Mouse (Mus musculus) hindbrain, embryonic 12.5 days (tissue): Measurements from ENCODE around the gene Ergic1. TPM values are rescaled to one million over a fixed set of nuclear protein-coding genes. Genes with fewer than 3 reads are reported as not detected.

Source experiments
- ATAC-seq: fragments of 200-750 bp; cut with Nextera tagmentation; 2 replicates; pipeline ENCODE4 v1.8.0; 2017; ENCODE audit warnings: moderate TSS enrichment; ENCODE audit not compliant: low FRiP score
- H3K27ac ChIP-seq: fragments of 300-500 bp; sonication (generic); 2 replicates; pipeline ENCODE4 v1.5.1; 2016; ENCODE audit warnings: mild to moderate bottlenecking
- H3K27me3 ChIP-seq: fragments of 300-500 bp; sonication (generic); 2 replicates; pipeline ENCODE4 v1.6.1; 2016; ENCODE audit warnings: mild to moderate bottlenecking
- H3K36me3 ChIP-seq: fragments of 300-500 bp; sonication (generic); 2 replicates; pipeline ENCODE4 v1.6.1; 2016; ENCODE audit warnings: mild to moderate bottlenecking
- H3K4me1 ChIP-seq: fragments of 300-500 bp; sonication (generic); 2 replicates; pipeline ENCODE4 v1.6.1; 2016
- H3K4me2 ChIP-seq: fragments of 300-500 bp; sonication (generic); replicated peaks from 2 replicates; pipeline ENCODE4 v1.6.1; 2016; ENCODE audit warnings: mild to moderate bottlenecking
- H3K4me3 ChIP-seq: fragments of 300-500 bp; sonication (generic); 2 replicates; pipeline ENCODE4 v1.5.1; 2016; ENCODE audit warnings: mild to moderate bottlenecking
- H3K9ac ChIP-seq: fragments of 300-500 bp; sonication (generic); 2 replicates; pipeline ENCODE4 v1.6.1; 2016; ENCODE audit warnings: mild to moderate bottlenecking, moderate library complexity
- H3K9me3 ChIP-seq: fragments of 300-500 bp; sonication (generic); replicated peaks from 2 replicates; pipeline ENCODE4 v1.6.1; 2016; ENCODE audit warnings: mild to moderate bottlenecking
- WGBS: fragments of 180-500 bp; shearing (Covaris S2); methylation state at CpG from one replicate; pipeline ENCODE4 v1.1.7; 2016; 5-methylcytosine and 5-hydroxymethylcytosine counted together
- polyA plus RNA-seq: library from polyadenylated mRNA; unstranded; fragments of >200 nt; fragmentation: Nextera tagmentation; extraction: Ambion mirVana; gene quantifications from 2 replicates; pipeline ENCODE4 v1.2.1, GENCODE M21; 2016

The Ergic1 gene
- polyA plus RNA-seq, 1 experiment from 2014 or later = 85.3 TPM

GRCm38 (mm10) chr17:26625521-26626010, 64.3 kb downstream of the Ergic1 start:
- 90% methylated on average over 2 of the region's 2 CpGs for WGBS
- Histone ChIP-seq H3K4me2 (no peak overlapping the region), H3K4me1 (no peaks in the 10 kb centered on the region), H3K27me3 (no peaks in the 10 kb centered on the region), H3K9me3 (no peaks in the 10 kb centered on the region), H3K36me3 (peaks cover 80% of the 10 kb centered on the region), H3K4me3 (no peak overlapping the region), H3K9ac (no peak overlapping the region), H3K27ac (no peak overlapping the region)
- ATAC-seq = no peak

- H3K4me2 ChIP-seq = no peak overlapping the region
- peaks cover 86% of the 10 kb centered on the region for H3K36me3 ChIP-seq
- no peaks in the 10 kb centered on the region for H3K9me3 ChIP-seq
- ATAC-seq = no peak
- no peak overlapping the region for H3K27ac ChIP-seq
- H3K27me3 ChIP-seq = no peaks in the 10 kb centered on the region
- no peaks in the 10 kb centered on the region for H3K4me1 ChIP-seq
- 91% methylated on average over 6 of the region's 6 CpGs for WGBS
- H3K9ac ChIP-seq = no peak overlapping the region
- H3K4me3 ChIP-seq = no peak overlapping the region
Observed at GRCm38 (mm10) chr17:26628479-26628878, 67.2 kb downstream of the Ergic1 start.

GRCm38 (mm10) chr17:26628936-26629335, 67.6 kb downstream of the Ergic1 start:
- 99% methylated on average over 3 of the region's 3 CpGs for WGBS
- Histone ChIP-seq H3K4me1 (no peaks in the 10 kb centered on the region), H3K36me3 (peaks cover 86% of the 10 kb centered on the region), H3K27ac (no peak overlapping the region), H3K9me3 (no peaks in the 10 kb centered on the region), H3K27me3 (no peaks in the 10 kb centered on the region), H3K9ac (no peak overlapping the region), H3K4me2 (no peak overlapping the region), H3K4me3 (no peak overlapping the region)
- no peak for ATAC-seq

GRCm38 (mm10) chr17:26631811-26632327, 70.6 kb downstream of the Ergic1 start:
- no peak overlapping the region for H3K4me3 ChIP-seq
- no peaks in the 10 kb centered on the region for H3K9me3 ChIP-seq
- no peaks in the 10 kb centered on the region for H3K4me1 ChIP-seq
- WGBS = 90% methylated on average over 8 of the region's 8 CpGs
- no peak overlapping the region for H3K27ac ChIP-seq
- ATAC-seq = no peak
- H3K9ac ChIP-seq = no peak overlapping the region
- no peaks in the 10 kb centered on the region for H3K27me3 ChIP-seq
- no peak overlapping the region for H3K4me2 ChIP-seq
- peaks cover 88% of the 10 kb centered on the region for H3K36me3 ChIP-seq

- H3K4me3 ChIP-seq = no peak overlapping the region
- ATAC-seq = no peak
- H3K4me2 ChIP-seq = no peak overlapping the region
- no peaks in the 10 kb centered on the region for H3K9me3 ChIP-seq
- H3K9ac ChIP-seq = no peak overlapping the region
- H3K4me1 ChIP-seq = no peaks in the 10 kb centered on the region
- no peak overlapping the region for H3K27ac ChIP-seq
- 96% methylated on average over 9 of the region's 9 CpGs for WGBS
- no peaks in the 10 kb centered on the region for H3K27me3 ChIP-seq
- peaks cover 78% of the 10 kb centered on the region for H3K36me3 ChIP-seq
Observed at GRCm38 (mm10) chr17:26633186-26633585, 71.9 kb downstream of the Ergic1 start.

- Histone ChIP-seq H3K9me3 (no peaks in the 10 kb centered on the region), H3K36me3 (peaks cover 73% of the 10 kb centered on the region), H3K4me1 (no peaks in the 10 kb centered on the region), H3K27me3 (no peaks in the 10 kb centered on the region), H3K4me2 (no peak overlapping the region), H3K27ac (no peak overlapping the region), H3K4me3 (no peak overlapping the region), H3K9ac (no peak overlapping the region)
- no peak for ATAC-seq
- WGBS = 97% methylated on average over 9 of the region's 9 CpGs
Observed at GRCm38 (mm10) chr17:26633926-26634325, 72.6 kb downstream of the Ergic1 start.

GRCm38 (mm10) chr17:26634539-26634938, 73.2 kb downstream of the Ergic1 start:
- H3K36me3 ChIP-seq = peaks cover 74% of the 10 kb centered on the region
- H3K9me3 ChIP-seq = no peaks in the 10 kb centered on the region
- no peak overlapping the region for H3K4me2 ChIP-seq
- no peaks in the 10 kb centered on the region for H3K27me3 ChIP-seq
- H3K4me1 ChIP-seq = no peaks in the 10 kb centered on the region
- no peak for ATAC-seq
- no peak overlapping the region for H3K9ac ChIP-seq
- WGBS = 94% methylated on average over 7 of the region's 7 CpGs
- H3K27ac ChIP-seq = no peak overlapping the region
- H3K4me3 ChIP-seq = no peak overlapping the region

- no peak overlapping the region for H3K27ac ChIP-seq
- H3K36me3 ChIP-seq = peaks cover 72% of the 10 kb centered on the region
- no peak overlapping the region for H3K4me3 ChIP-seq
- H3K4me2 ChIP-seq = no peak overlapping the region
- no peaks in the 10 kb centered on the region for H3K4me1 ChIP-seq
- 91% methylated on average over 7 of the region's 7 CpGs for WGBS
- ATAC-seq = no peak
- H3K9ac ChIP-seq = no peak overlapping the region
- H3K27me3 ChIP-seq = no peaks in the 10 kb centered on the region
- no peaks in the 10 kb centered on the region for H3K9me3 ChIP-seq
Observed at GRCm38 (mm10) chr17:26635951-26636350, 74.7 kb downstream of the Ergic1 start.

- ATAC-seq = no peak
- no peaks in the 10 kb centered on the region for H3K9me3 ChIP-seq
- H3K9ac ChIP-seq = no peak overlapping the region
- 67% methylated on average over 4 of the region's 4 CpGs for WGBS
- no peak overlapping the region for H3K27ac ChIP-seq
- no peaks in the 10 kb centered on the region for H3K4me1 ChIP-seq
- H3K4me3 ChIP-seq = no peak overlapping the region
- no peaks in the 10 kb centered on the region for H3K27me3 ChIP-seq
- peaks cover 75% of the 10 kb centered on the region for H3K36me3 ChIP-seq
- H3K4me2 ChIP-seq = no peak overlapping the region
Observed at GRCm38 (mm10) chr17:26637851-26638250, 76.6 kb downstream of the Ergic1 start.

- Histone ChIP-seq H3K27me3 (no peaks in the 10 kb centered on the region), H3K9me3 (no peaks in the 10 kb centered on the region), H3K4me2 (no peak overlapping the region), H3K9ac (no peak overlapping the region), H3K36me3 (peaks cover 80% of the 10 kb centered on the region), H3K4me1 (no peaks in the 10 kb centered on the region; the same call in 1 of the 2 replicates), H3K27ac (no peak overlapping the region), H3K4me3 (no peak overlapping the region)
- 0 out of 2 replicates have a peak, but pooled peaks have one; percentile 38 for ATAC-seq
- 40% methylated on average over 7 of the region's 7 CpGs for WGBS
Observed at GRCm38 (mm10) chr17:26638655-26639054, 77.4 kb downstream of the Ergic1 start.

GRCm38 (mm10) chr17:26639791-26640190, 78.5 kb downstream of the Ergic1 start:
- Histone ChIP-seq H3K27ac (no peak overlapping the region), H3K4me1 (peaks cover 8% of the 10 kb centered on the region), H3K27me3 (no peaks in the 10 kb centered on the region), H3K9ac (no peak overlapping the region), H3K9me3 (no peaks in the 10 kb centered on the region), H3K36me3 (peaks cover 80% of the 10 kb centered on the region), H3K4me2 (no peak overlapping the region), H3K4me3 (no peak overlapping the region)
- no peak for ATAC-seq
- 100% methylated on average over 2 of the region's 2 CpGs for whole genome bisulfite sequencing

GRCm38 (mm10) chr17:26640286-26640740, 79.0 kb downstream of the Ergic1 start:
- Histone ChIP-seq H3K4me2 (no peak overlapping the region), H3K27ac (no peak overlapping the region), H3K9ac (no peak overlapping the region), H3K27me3 (no peaks in the 10 kb centered on the region), H3K4me3 (no peak overlapping the region), H3K36me3 (peaks cover 79% of the 10 kb centered on the region), H3K9me3 (no peaks in the 10 kb centered on the region), H3K4me1 (peaks cover 12% of the 10 kb centered on the region)
- WGBS = 99% methylated on average over 3 of the region's 3 CpGs
- ATAC-seq = no peak

GRCm38 (mm10) chr17:26643456-26643855, 82.2 kb downstream of the Ergic1 start:
- ATAC-seq = no peak
- Histone ChIP-seq H3K27me3 (no peaks in the 10 kb centered on the region), H3K4me2 (no peak overlapping the region), H3K27ac (no peak overlapping the region), H3K9ac (no peak overlapping the region), H3K36me3 (peaks cover 85% of the 10 kb centered on the region), H3K4me1 (peaks cover 14% of the 10 kb centered on the region), H3K4me3 (no peak overlapping the region), H3K9me3 (no peaks in the 10 kb centered on the region)
- 94% methylated on average over 8 of the region's 8 CpGs for WGBS
